Comparison of ENCODE assay signal across 8 mouse cellular contexts in genomic region chr17:21531621-21532020, GRCm38 (mm10). TPM values are rescaled to one million over a fixed set of nuclear protein-coding genes. Genes with fewer than 3 reads are reported as not detected.
DNase-seq lines count a peak whose midpoint lies in the region; ATAC-seq lines count a peak whose summit lies in the region.

No protein-coding gene starts in this region.

- peak overlapping the region; percentile 71 for H3K4me2 ChIP-seq in kidney, embryonic 16.5 days (replicated peaks; ENCODE audit: low read depth, low read length)
- H3K4me2 ChIP-seq in hindbrain, embryonic 15.5 days: peak overlapping the region; percentile 83

- no peaks in the 10 kb centered on the region for H3K9me3 ChIP-seq in kidney, embryonic 16.5 days (ENCODE audit: low read length)
- H3K9me3 ChIP-seq in forebrain, embryonic 10.5 days: 0 out of 2 replicates have a peak, but pooled peaks cover 3% of the 10 kb centered on the region
- H3K9me3 ChIP-seq in hindbrain, embryonic 15.5 days: no peaks in the 10 kb centered on the region

- H3K79me2 ChIP-seq in macrophage (ENCODE audit: inconsistent target): peaks cover 6% of the 10 kb centered on the region

- H3K4me3 ChIP-seq in kidney, embryonic 16.5 days (ENCODE audit: low read length): peak overlapping the region; percentile 85
- peak overlapping the region; percentile 81 for H3K4me3 ChIP-seq in forebrain, embryonic 10.5 days
- peak overlapping the region; percentile 81 for H3K4me3 ChIP-seq in hindbrain, embryonic 15.5 days
- peak overlapping the region; percentile 38; the same call in 1 of the 2 replicates for H3K4me3 ChIP-seq in macrophage (ENCODE audit: inconsistent target)

- no peak for ATAC-seq in kidney, embryonic 16.5 days (ENCODE audit: low FRiP score, low TSS enrichment)
- ATAC-seq in hindbrain, embryonic 15.5 days (ENCODE audit: low FRiP score, low read depth): no peak; the same call in 1 of the 2 replicates

- H3K36me3 ChIP-seq in kidney, embryonic 16.5 days (ENCODE audit: insufficient read depth, low read length): no peaks in the 10 kb centered on the region
- no peaks in the 10 kb centered on the region for H3K36me3 ChIP-seq in forebrain, embryonic 10.5 days (replicated peaks)
- no peaks in the 10 kb centered on the region for H3K36me3 ChIP-seq in hindbrain, embryonic 15.5 days
- H3K36me3 ChIP-seq in macrophage (ENCODE audit: inconsistent target): no peaks in the 10 kb centered on the region

- DNase-seq in kidney, adult 9 months: no peak
- DNase-seq in Muller cell, postnatal 12 days (ENCODE audit: inconsistent ontology term): peak; percentile 67
- DNase-seq in forebrain, embryonic 10.5 days (ENCODE audit: extremely low spot score, low spot score): no peak
- DNase-seq in MN1 (ENCODE audit: low spot score): no peak
- no peak for DNase-seq in thymus, postnatal 36 days

- peak overlapping the region; percentile 96 for H3K9ac ChIP-seq in kidney, embryonic 16.5 days (replicated peaks; ENCODE audit: low read length)
- H3K9ac ChIP-seq in hindbrain, embryonic 15.5 days: peak overlapping the region; percentile 90

- 57% methylated on average over 5 of the region's 5 CpGs for WGBS in kidney, embryonic 16.5 days
- WGBS in forebrain, embryonic 10.5 days: 78% methylated on average over 5 of the region's 5 CpGs
- 71% methylated on average over 5 of the region's 5 CpGs for WGBS in hindbrain, embryonic 15.5 days
- 64% methylated on average over 5 of the region's 5 CpGs for WGBS in macrophage (ENCODE audit: missing documents)

- peaks cover 21% of the 10 kb centered on the region for H3K4me1 ChIP-seq in kidney, embryonic 16.5 days (ENCODE audit: insufficient read depth, low read length)
- peaks cover 34% of the 10 kb centered on the region for H3K4me1 ChIP-seq in forebrain, embryonic 10.5 days
- peaks cover 30% of the 10 kb centered on the region for H3K4me1 ChIP-seq in hindbrain, embryonic 15.5 days (replicated peaks)

- peak overlapping the region; percentile 98 for H3K27ac ChIP-seq in kidney, embryonic 16.5 days (ENCODE audit: low read length)
- peak overlapping the region; percentile 97 for H3K27ac ChIP-seq in forebrain, embryonic 10.5 days
- peak overlapping the region; percentile 92 for H3K27ac ChIP-seq in hindbrain, embryonic 15.5 days (replicated peaks)
- H3K27ac ChIP-seq in macrophage: no peak overlapping the region

- H3K27me3 ChIP-seq in kidney, embryonic 16.5 days (ENCODE audit: insufficient read depth, low read length): no peaks in the 10 kb centered on the region
- H3K27me3 ChIP-seq in forebrain, embryonic 10.5 days (ENCODE audit: poor library complexity, severe bottlenecking): no peaks in the 10 kb centered on the region
- H3K27me3 ChIP-seq in hindbrain, embryonic 15.5 days: no peaks in the 10 kb centered on the region

RNA-seq across cellular contexts. Expression of gene Zfp52, which starts 3.7 kb away (rescaled TPM):
- polyA plus RNA-seq in kidney, embryonic 16.5 days (2015; fragmentation: Nextera tagmentation; extraction: Ambion mirVana): 4.9 and 5.2 TPM in 2 replicates
- 2.0 and 2.1 TPM in 2 replicates for polyA plus RNA-seq in forebrain, embryonic 10.5 days (2016; fragmentation: Nextera tagmentation; extraction: Ambion mirVana)
- 2.2 and 2.3 TPM in 2 replicates for polyA plus RNA-seq in hindbrain, embryonic 15.5 days (2015; fragmentation: Nextera tagmentation; extraction: Ambion mirVana)
- 10 to 100 TPM; 10.2 to 42.3 (median 20.7) TPM for total RNA-seq in macrophage (2018; cell fraction: chromatin; rRNA removed)
- total RNA-seq in macrophage (2018; cell fraction: cytosol; rRNA removed): 10 to 100 TPM in 15 of 26 experiments, 1 to 10 TPM in 11; 6.6 to 14.7 (median 10.3) TPM
- 10 to 100 TPM in 25 of 26 experiments, 1 to 10 TPM in 1; 9.6 to 30.4 (median 18.9) TPM for total RNA-seq in macrophage (2018; cell fraction: nucleus; rRNA removed)
- 11.0 to 21.1 TPM (median 13.0 TPM) in 3 replicates for polyA plus RNA-seq in macrophage (2018)

RNA-seq across cellular contexts. Expression of gene Zfp948, which starts 35.2 kb away (rescaled TPM):
- polyA plus RNA-seq in kidney, embryonic 16.5 days (2015; fragmentation: Nextera tagmentation; extraction: Ambion mirVana): 20.5 and 20.6 TPM in 2 replicates
- 13.9 and 14.5 TPM in 2 replicates for polyA plus RNA-seq in forebrain, embryonic 10.5 days (2016; fragmentation: Nextera tagmentation; extraction: Ambion mirVana)
- polyA plus RNA-seq in hindbrain, embryonic 15.5 days (2015; fragmentation: Nextera tagmentation; extraction: Ambion mirVana): 19.2 and 20.5 TPM in 2 replicates
- 10 to 100 TPM in 24 of 26 experiments, 1 to 10 TPM in 2; 4.2 to 34.9 (median 17.9) TPM for total RNA-seq in macrophage (2018; cell fraction: chromatin; rRNA removed)
- 1 to 10 TPM; 2.5 to 7.8 (median 5.3) TPM for total RNA-seq in macrophage (2018; cell fraction: cytosol; rRNA removed)
- 10 to 100 TPM in 25 of 26 experiments, 1 to 10 TPM in 1; 9.8 to 33.5 (median 16.8) TPM for total RNA-seq in macrophage (2018; cell fraction: nucleus; rRNA removed)
- polyA plus RNA-seq in macrophage (2018): 5.0 to 9.7 TPM (median 7.9 TPM) in 3 replicates

RNA-seq across cellular contexts. Expression of gene Zfp53, which starts 42.8 kb away (rescaled TPM):
- polyA plus RNA-seq in kidney, embryonic 16.5 days (2015; fragmentation: Nextera tagmentation; extraction: Ambion mirVana): 11.4 and 12.3 TPM in 2 replicates
- 9.7 and 11.3 TPM in 2 replicates for polyA plus RNA-seq in forebrain, embryonic 10.5 days (2016; fragmentation: Nextera tagmentation; extraction: Ambion mirVana)
- polyA plus RNA-seq in hindbrain, embryonic 15.5 days (2015; fragmentation: Nextera tagmentation; extraction: Ambion mirVana): 9.4 and 9.5 TPM in 2 replicates
- total RNA-seq in macrophage (2018; cell fraction: chromatin; rRNA removed): 10 to 100 TPM in 9 of 26 experiments, 1 to 10 TPM in 17; 1.2 to 23.3 (median 6.8) TPM
- total RNA-seq in macrophage (2018; cell fraction: cytosol; rRNA removed): 10 to 100 TPM in 2 of 26 experiments, 1 to 10 TPM in 24; 2.4 to 10.5 (median 7.0) TPM
- total RNA-seq in macrophage (2018; cell fraction: nucleus; rRNA removed): 10 to 100 TPM in 10 of 26 experiments, 1 to 10 TPM in 16; 1.5 to 19.9 (median 7.9) TPM
- polyA plus RNA-seq in macrophage (2018): 5.6 to 11.7 TPM (median 10.3 TPM) in 3 replicates
